Mouse (Mus musculus) olfactory bulb, adult 2 months (tissue): Measurements from ENCODE around the gene 2410131K14Rik.

Experiments used
- CTCF ChIP-seq: fragments of 200-500 bp; IDR thresholded peaks from 2 replicates; pipeline ENCODE4 v1.5.1; 2012; ENCODE audit warnings: low read depth, mild to moderate bottlenecking, low read length, moderate library complexity; ENCODE audit not compliant: insufficient read depth
- POLR2A ChIP-seq: fragments of 200-500 bp; IDR thresholded peaks from 2 replicates; pipeline ENCODE4 v1.6.1; 2012; ENCODE audit warnings: mild to moderate bottlenecking, low read depth, low read length, moderate library complexity; ENCODE audit not compliant: insufficient read depth

- TF ChIP-seq CTCF, result no peak
- TF ChIP-seq POLR2A, result no peak
Measured at GRCm38 (mm10) chr5:118236891-118237290, 8.1 kb upstream of the 2410131K14Rik start.
